Mouse (Mus musculus): Measurements from ENCODE around the gene Gm8720. TPM values are rescaled to one million over a fixed set of nuclear protein-coding genes. Genes with fewer than 3 reads are reported as not detected.
"Not testable (repeated sequence)": the region's sequence is repeated elsewhere in the genome, so short reads cannot be mapped to it uniquely, and the experiment has no call there.

Gm8720 gene
- polyA plus RNA-seq (2011; ENCODE audit: insufficient read depth, insufficient read length, low replicate concordance, missing spikeins): not detected in 2 replicates

- H3K4me3 ChIP-seq (replicated peaks; ENCODE audit: control insufficient read depth, low read depth, low read length); H3K4me1 ChIP-seq (ENCODE audit: control insufficient read depth, insufficient read depth, low read length); H3K27ac ChIP-seq (ENCODE audit: control insufficient read depth, insufficient read depth, low read depth, low read length, poor library complexity): not testable (repeated sequence)
- no CpG with 5 or more reads among the region's 1 CpGs for WGBS
Measured at GRCm38 (mm10) chr7:23067356-23067755, at the start of gene Gm8720. Gene Gm8720 (minus strand): TSS chr7:23067456.

- not testable (repeated sequence) for H3K4me1 ChIP-seq (ENCODE audit: control insufficient read depth, insufficient read depth, low read length); H3K4me3 ChIP-seq (replicated peaks; ENCODE audit: control insufficient read depth, low read depth, low read length); H3K27ac ChIP-seq (ENCODE audit: control insufficient read depth, insufficient read depth, low read depth, low read length, poor library complexity)
- WGBS: no CpG with 5 or more reads among the region's 1 CpGs
Measured at GRCm38 (mm10) chr7:23055240-23055639, 12.0 kb downstream of the Gm8720 start, which contains the start of gene Vmn1r163. Gene Vmn1r163 (plus strand): TSS chr7:23055540.

- not testable (repeated sequence) for H3K27ac ChIP-seq (ENCODE audit: control insufficient read depth, insufficient read depth, low read depth, low read length, poor library complexity); H3K4me3 ChIP-seq (replicated peaks; ENCODE audit: control insufficient read depth, low read depth, low read length); H3K4me1 ChIP-seq (ENCODE audit: control insufficient read depth, insufficient read depth, low read length)
- WGBS: no CpG with 5 or more reads among the region's 3 CpGs
Measured at GRCm38 (mm10) chr7:23019823-23020222, 47.4 kb downstream of the Gm8720 start, which contains the start of gene Gm4216. Gene Gm4216 (minus strand): TSS chr7:23019923.

Other genes starting within 250 kb of the Gm8720 start
- not detected in 2 replicates for gene Vmn1r159, start 223.9 kb downstream of the Gm8720 start, polyA plus RNA-seq (2011; ENCODE audit: insufficient read depth, insufficient read length, low replicate concordance, missing spikeins)
- not detected in 2 replicates for gene Vmn1r160, start 196.2 kb downstream of the Gm8720 start, polyA plus RNA-seq (2011; ENCODE audit: insufficient read depth, insufficient read length, low replicate concordance, missing spikeins)
- not detected in 2 replicates for gene Gm4214, start 82.8 kb downstream of the Gm8720 start, polyA plus RNA-seq (2011; ENCODE audit: insufficient read depth, insufficient read length, low replicate concordance, missing spikeins)
- not detected in 2 replicates for gene Gm4216, start 47.5 kb downstream of the Gm8720 start, polyA plus RNA-seq (2011; ENCODE audit: insufficient read depth, insufficient read length, low replicate concordance, missing spikeins)
- not detected in 2 replicates for gene Vmn1r163, start 11.9 kb downstream of the Gm8720 start, polyA plus RNA-seq (2011; ENCODE audit: insufficient read depth, insufficient read length, low replicate concordance, missing spikeins)
- gene Gm10662, start 77.0 kb upstream of the Gm8720 start, polyA plus RNA-seq (2011; ENCODE audit: insufficient read depth, insufficient read length, low replicate concordance, missing spikeins): 2.6 TPM in 1 of 2 replicates, not detected in the other
- not detected in 2 replicates for gene Vmn1r165, start 149.9 kb upstream of the Gm8720 start, polyA plus RNA-seq (2011; ENCODE audit: insufficient read depth, insufficient read length, low replicate concordance, missing spikeins)
- gene Vmn1r166, start 184.2 kb upstream of the Gm8720 start, polyA plus RNA-seq (2011; ENCODE audit: insufficient read depth, insufficient read length, low replicate concordance, missing spikeins): not detected in 2 replicates
- not detected in 2 replicates for gene Gm6902, start 211.4 kb upstream of the Gm8720 start, polyA plus RNA-seq (2011; ENCODE audit: insufficient read depth, insufficient read length, low replicate concordance, missing spikeins)
- 1.5 TPM in 1 of 2 replicates, not detected in the other for gene Nlrp4e, start 233.7 kb upstream of the Gm8720 start, polyA plus RNA-seq (2011; ENCODE audit: insufficient read depth, insufficient read length, low replicate concordance, missing spikeins)